Mouse (Mus musculus) mature B cell (primary cell): ENCODE measurements around the gene Lrrc2.

ENCODE experiments used
- in situ Hi-C: fragments of 300-500 bp; cut with MboI; formaldehyde crosslinking; loops from 2 replicates; pipeline ENCODE4 v1.14.3; 2019

The Lrrc2 gene

DNA sequence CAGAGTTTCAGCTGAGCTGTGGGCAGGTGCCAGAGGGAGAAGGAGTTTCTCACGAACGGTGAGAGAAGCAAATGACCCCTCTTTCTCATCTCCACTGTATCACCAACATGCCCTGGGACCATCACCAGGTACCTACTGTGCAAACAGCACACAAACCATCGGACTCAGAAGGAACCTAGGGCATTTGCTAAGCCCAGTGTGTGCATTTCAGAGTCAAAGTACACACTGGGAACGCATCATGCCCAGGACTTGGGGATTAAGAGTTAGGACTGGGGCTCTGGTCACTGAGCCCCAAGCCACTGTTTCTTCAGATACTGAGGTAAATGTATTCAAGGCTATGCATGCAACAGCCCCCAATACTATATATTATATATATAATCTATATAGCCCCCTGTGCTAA lies 36.0 kb downstream of the Lrrc2 start:
- in situ Hi-C loops = no loop called here

DNA sequence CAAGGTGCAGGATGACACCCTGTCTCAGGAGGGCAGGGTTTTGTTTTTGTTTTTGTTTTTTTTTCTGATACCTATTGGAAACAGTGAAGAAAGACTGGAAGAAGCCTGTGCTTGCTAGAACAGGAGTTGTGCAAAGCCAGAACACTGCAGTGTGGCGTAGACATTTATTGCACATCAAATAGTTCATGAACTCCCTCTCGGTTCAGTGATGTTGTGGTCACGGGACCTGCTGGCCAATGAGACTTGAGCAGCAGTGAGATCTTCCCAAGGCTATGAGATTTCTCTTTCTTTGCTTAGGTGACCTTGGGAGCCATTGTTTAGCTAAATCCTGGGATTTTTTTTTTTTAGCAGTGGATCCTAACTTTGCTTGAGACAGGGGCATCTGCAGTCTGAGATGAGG lies 36.7 kb downstream of the Lrrc2 start:
- in situ Hi-C loops = no loop called here

DNA sequence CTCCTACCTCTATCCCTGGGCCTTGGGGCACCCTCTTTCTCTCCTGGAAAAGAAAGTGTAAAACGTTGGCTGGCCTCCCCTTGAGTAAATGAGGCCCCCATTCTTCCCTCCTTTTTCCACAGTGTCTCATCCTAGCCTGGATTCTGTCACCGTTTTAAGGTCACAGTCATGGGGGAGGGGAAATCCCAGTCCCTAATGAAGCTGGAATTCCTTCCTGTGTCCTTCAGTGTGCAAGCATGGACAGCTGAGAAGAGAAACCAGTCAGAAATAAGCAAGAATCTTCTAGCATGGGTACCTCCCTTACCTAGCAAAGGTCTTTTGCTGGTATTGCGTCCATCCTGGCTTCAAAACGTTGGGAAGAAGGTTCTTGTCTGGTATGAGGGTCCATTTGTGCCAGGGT lies 37.8 kb downstream of the Lrrc2 start:
- in situ Hi-C loops = no loop called here

- in situ Hi-C loops = no loop called here
These were observed 38.2 kb downstream of the Lrrc2 start for GRCm38 (mm10) chr9:110989543-110989942.

DNA sequence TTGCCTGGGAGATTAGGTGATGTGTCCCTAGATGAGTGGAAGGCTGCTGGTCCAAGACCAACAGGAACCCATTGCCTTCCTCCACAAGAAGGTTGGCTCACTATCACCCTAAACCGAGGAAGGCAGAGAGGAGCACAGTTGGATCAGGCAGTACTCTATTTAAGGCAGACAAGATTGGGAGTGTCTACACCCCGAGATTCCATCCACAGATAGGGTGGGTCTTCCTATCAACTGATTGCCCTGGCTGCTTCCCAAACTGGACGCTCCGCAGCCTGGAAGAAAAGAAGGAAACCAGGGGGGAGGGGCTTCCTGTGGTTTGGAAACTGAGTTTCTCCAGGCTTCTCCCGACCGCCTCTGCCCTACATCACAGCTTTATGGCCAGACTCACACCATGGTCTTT lies 38.9 kb downstream of the Lrrc2 start, which contains the start of gene Rtp3:
Rtp3 (minus strand) TSS at position 380 of the 400 bp plus-strand sequence.
- in situ Hi-C loops = no loop called here

GRCm38 (mm10) chr9:110993281-110993709 lies 42.0 kb downstream of the Lrrc2 start:
- in situ Hi-C loops = no loop called here

DNA sequence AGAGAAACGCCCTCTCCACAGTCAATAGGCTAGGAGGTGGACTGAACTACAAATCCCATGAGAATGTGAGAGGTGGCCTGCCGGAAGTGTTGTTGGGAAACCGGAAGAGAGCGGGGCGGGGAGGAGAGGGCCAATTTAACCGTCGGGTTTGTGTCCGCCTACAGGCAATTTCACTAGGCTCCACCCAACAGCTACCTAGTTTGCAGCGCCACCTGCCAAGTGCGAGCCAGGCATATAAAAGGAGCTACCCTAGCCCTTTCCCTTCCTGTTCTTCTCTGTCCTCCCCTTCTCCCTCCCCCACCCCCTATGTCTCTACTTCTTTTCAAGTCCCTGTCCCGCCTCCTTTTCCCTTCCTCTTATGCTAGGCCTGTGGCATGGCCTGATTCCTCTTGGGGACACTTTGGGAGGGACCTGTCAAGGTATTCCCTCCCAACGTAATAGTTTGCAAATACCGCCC lies 43.4 kb downstream of the Lrrc2 start:
- in situ Hi-C loops = no loop called here

GRCm38 (mm10) chr9:110997245-110997644 lies 45.9 kb downstream of the Lrrc2 start:
- in situ Hi-C loops = no loop called here

DNA sequence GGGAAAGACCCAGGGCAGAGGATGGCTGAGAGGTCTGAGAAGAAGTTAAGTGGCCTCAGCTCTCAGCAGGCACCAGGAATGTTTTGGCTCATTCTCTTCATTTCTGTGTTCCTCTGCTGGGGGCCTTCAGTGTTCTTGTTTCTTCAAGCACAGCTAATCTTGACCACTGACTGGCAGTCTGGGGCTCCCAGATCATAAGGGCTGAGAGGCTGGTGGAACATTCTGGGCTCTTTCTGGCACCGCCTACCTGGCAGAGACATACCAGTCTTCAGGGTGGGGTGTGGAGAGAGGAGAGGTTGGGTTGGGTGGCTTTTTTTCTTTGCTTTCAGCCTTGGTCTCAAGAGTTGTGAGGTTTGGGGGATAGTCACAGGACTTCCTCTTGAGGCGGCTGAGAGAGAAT lies 47.7 kb downstream of the Lrrc2 start:
- in situ Hi-C loops = no loop called here

- in situ Hi-C loops = no loop called here
These were observed 48.5 kb downstream of the Lrrc2 start for GRCm38 (mm10) chr9:110999856-111000255.

- in situ Hi-C loops = no loop called here
These were observed 50.3 kb downstream of the Lrrc2 start for GRCm38 (mm10) chr9:111001621-111002020.

DNA sequence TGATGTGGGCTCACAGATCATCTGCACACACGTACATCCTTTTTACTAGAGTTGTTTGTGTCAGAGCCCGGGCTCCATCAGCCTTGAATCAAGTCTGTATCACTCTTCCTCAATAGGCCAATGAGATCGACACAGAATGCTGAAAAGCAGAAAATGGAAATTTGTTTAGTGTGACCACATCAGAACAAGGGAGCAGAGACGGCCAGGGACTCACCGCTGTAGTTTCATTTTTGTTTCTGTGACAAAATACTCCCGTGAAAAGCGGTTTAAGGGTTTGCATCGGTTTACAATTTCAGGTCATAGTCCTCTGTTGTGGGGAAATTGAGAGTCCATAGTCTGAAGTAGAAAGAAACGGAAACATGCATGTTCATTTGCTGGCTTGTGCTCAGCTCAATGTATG lies 51.9 kb downstream of the Lrrc2 start:
- in situ Hi-C loops = no loop called here

GRCm38 (mm10) chr9:111006544-111006943 lies 55.2 kb downstream of the Lrrc2 start:
- in situ Hi-C loops = no loop called here

DNA sequence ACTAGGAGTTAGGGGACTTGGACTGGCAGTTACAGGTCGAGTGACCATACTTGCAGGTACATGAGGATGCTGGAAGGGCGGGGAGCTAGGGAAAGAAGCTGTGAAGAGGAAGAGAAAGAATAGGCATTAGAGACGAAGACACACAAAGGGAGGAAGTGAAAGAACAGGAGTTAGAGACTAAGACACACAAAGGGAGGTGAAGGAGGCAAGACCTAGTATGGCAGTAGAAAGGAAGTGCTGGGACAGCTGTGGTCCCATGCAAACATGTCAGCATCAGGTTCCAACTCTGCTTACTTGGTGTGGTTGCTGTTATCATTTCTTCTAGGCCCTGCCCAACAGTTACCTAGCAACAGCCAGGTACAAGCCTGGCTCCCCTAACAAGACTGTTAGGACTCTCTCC lies 58.4 kb downstream of the Lrrc2 start:
- in situ Hi-C loops = no loop called here

GRCm38 (mm10) chr9:111011550-111011949 lies 60.2 kb downstream of the Lrrc2 start:
- in situ Hi-C loops = no loop called here

DNA sequence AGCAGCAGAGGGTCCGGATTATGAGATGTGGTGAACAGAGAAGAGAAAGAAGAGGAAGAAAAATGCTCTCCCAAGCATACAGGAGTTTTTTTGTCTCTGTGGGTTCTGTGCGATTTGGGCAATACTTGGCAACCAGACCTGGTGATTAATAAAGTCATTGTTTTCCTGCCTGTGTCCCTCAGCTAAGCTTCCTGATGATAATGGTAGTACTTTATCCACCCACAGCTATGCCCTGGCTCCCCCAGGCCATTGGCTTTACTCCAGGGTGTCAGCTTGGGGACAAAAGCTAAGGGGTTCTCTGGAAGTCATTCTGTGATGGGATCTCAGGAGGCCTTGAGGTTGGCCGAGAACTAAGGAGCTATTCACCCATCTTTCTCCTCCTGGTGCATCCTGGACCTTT lies 60.7 kb downstream of the Lrrc2 start:
- in situ Hi-C loops = no loop called here

DNA sequence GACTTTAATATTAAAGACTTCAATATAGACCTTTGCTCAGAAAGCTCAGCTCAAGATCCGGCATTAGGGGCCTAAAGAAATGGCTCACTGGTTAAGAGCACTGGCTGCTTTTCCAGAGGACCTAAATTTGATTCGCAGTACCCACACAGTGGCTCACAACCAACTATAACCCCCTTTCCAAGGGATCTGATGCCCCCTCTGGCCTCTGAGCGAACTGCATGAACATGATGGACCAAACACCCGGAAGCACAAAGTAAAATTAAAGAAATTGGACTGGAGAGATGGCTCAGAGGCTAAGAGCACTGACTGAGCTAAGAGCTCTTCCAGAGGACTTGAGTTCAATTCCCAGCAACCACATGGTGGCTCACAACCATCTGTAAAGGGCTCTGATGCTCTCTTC lies 64.3 kb downstream of the Lrrc2 start:
- in situ Hi-C loops = no loop called here

DNA sequence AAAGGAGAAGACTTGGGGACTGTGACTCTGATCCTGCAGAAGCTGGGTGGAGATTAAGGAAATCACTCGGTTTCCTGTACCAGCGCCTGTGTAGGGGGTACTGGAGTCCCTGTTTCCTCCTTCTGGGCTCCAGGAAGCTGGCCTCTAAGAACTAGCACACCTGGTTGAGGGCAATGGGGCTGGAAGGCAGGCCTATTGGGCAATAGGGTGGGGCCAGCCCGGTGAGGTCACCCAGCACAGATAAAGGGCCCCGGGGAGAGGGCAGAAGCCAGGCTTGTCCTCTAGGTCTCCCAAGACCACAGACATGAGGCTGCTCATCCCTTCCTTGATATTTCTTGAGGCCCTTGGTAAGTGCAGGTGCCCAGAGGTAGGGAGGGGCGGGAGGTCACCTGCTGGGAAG lies 67.7 kb downstream of the Lrrc2 start, which contains the start of gene Ltf:
Ltf (plus strand) TSS at position 250 of the 400 bp plus-strand sequence.
- in situ Hi-C loops = no loop called here

GRCm38 (mm10) chr9:111026791-111027190 lies 75.4 kb downstream of the Lrrc2 start:
- in situ Hi-C loops = no loop called here
